Mouse (Mus musculus) MEL (cell line): Measurements from ENCODE around the gene Tex35.

ENCODE experiments used
- CHD1 ChIP-seq: IDR thresholded peaks from 2 replicates; pipeline ENCODE4 v1.6.1; 2012; ENCODE audit warnings: low read depth, mild to moderate bottlenecking, inconsistent platforms, low read length, improper control_type of control experiment
- CTCF ChIP-seq, 3 experiments: IDR thresholded peaks in 2 of 3; conservative IDR thresholded peaks in 1 of 3; 2 replicates each; pipeline ENCODE4 v1.5.1; 2011 to 2012; ENCODE audit warnings: low read length in 3 of 3, low read depth in 2 of 3, mild to moderate bottlenecking in 2 of 3, improper control_type of control experiment in 1 of 3, inconsistent platforms in 1 of 3, mixed read lengths in 1 of 3, moderate library complexity in 1 of 3; ENCODE audit not compliant: control insufficient read depth in 1 of 3, insufficient read depth in 1 of 3, poor library complexity in 1 of 3, severe bottlenecking in 1 of 3
- KAT2A ChIP-seq: conservative IDR thresholded peaks from 2 replicates; pipeline ENCODE4 v1.6.1; 2012; ENCODE audit warnings: low read depth, low read length, improper control_type of control experiment, inconsistent platforms
- MAFK ChIP-seq: IDR thresholded peaks from 2 replicates; pipeline ENCODE4 v1.6.1; 2011; ENCODE audit warnings: low read depth, mild to moderate bottlenecking, low read length, improper control_type of control experiment, borderline replicate concordance
- MAX ChIP-seq: IDR thresholded peaks from 2 replicates; pipeline ENCODE4 v1.6.1; 2011; ENCODE audit warnings: low read length, improper control_type of control experiment
- POLR2A ChIP-seq, 2 experiments: IDR thresholded peaks; 2 replicates each; pipeline ENCODE4 v1.6.1; 2011 to 2012; ENCODE audit warnings: low read length in 2 of 2, mild to moderate bottlenecking in 2 of 2, control low read depth in 1 of 2, improper control_type of control experiment in 1 of 2, low read depth in 1 of 2, moderate library complexity in 1 of 2; ENCODE audit not compliant: control insufficient read depth in 1 of 2, insufficient read depth in 1 of 2, poor library complexity in 1 of 2
- SMC3 ChIP-seq: IDR thresholded peaks from 2 replicates; pipeline ENCODE4 v1.6.1; 2011; ENCODE audit warnings: low read depth, low read length, improper control_type of control experiment
- UBTF ChIP-seq: IDR thresholded peaks from 2 replicates; pipeline ENCODE4 v1.6.1; 2012; ENCODE audit warnings: low read depth, mild to moderate bottlenecking, inconsistent platforms, low read length, improper control_type of control experiment, moderate library complexity, borderline replicate concordance; ENCODE audit not compliant: insufficient read depth
- ZKSCAN1 ChIP-seq: IDR thresholded peaks from 2 replicates; pipeline ENCODE4 v1.6.1; 2012; ENCODE audit warnings: low read depth, mild to moderate bottlenecking, inconsistent platforms, low read length, improper control_type of control experiment, moderate library complexity

- TF ChIP-seq KAT2A: no peak
- TF ChIP-seq SMC3: no peak
- no peak for TF ChIP-seq POLR2A (IDR thresholded peaks at IDR 0.05; ENCODE audit: control insufficient read depth in 1 of 2, insufficient read depth in 1 of 2, low read depth in 1 of 2, low read length in 2 of 2, poor library complexity in 1 of 2)
- no peak for TF ChIP-seq CTCF (IDR thresholded peaks at IDR 0.05 in 2 of 3, conservative IDR thresholded peaks at IDR 0.05 in 1 of 3; ENCODE audit: control insufficient read depth in 1 of 3, insufficient read depth in 1 of 3, low read depth in 2 of 3, low read length in 3 of 3, poor library complexity in 1 of 3, severe bottlenecking in 1 of 3)
- no peak for TF ChIP-seq MAX
- TF ChIP-seq CHD1: no peak
- TF ChIP-seq UBTF: no peak
- TF ChIP-seq MAFK: no peak
- TF ChIP-seq ZKSCAN1: no peak
Measured at GRCm38 (mm10) chr1:157074937-157075336, 33.5 kb downstream of the Tex35 start.
